Comparison of ENCODE assay signal across 27 mouse cellular contexts in the genomic region with DNA sequence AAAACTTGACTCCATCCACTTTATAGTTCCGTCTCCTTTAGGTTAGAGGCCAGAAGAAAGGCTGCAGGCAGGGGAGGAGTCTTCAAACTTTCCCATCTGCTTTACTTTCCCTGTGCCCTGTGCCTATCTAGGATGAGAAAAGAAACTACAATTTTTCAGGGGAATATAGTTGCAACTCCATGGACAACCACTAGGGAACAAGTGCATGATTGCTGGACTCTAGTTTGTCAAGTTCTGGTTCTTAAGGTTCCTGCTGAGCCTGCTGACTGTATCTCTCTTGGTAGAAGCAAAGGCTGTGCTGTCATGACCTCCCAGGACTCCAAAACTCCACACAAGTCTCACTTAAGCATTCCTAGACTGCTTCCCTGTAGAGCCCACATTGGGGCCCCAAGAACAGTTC.
DNase-seq lines count a peak whose midpoint lies in the region; ATAC-seq and TF ChIP-seq lines count a peak whose summit lies in the region.
"Had no signal": no experiment of that assay in that cellular context is flagged by ENCODE, and none has a peak within 500 bp of the region (broad histone marks: within the 10 kb centered on the region; RNA-seq: fewer than 3 reads in every experiment).

No protein-coding gene starts in this region.

- H3K4me2 ChIP-seq in forebrain, embryonic 16.5 days (ENCODE audit: low read length), result no peak overlapping the region
- H3K4me2 ChIP-seq: embryonic facial prominence, embryonic 15.5 days; heart, embryonic 13.5 days; limb, embryonic 12.5 days; liver, embryonic 13.5 days had no signal

- intact Hi-C loops in gastrocnemius, adult 2 months (cut with DNase I), result no loop called here
- intact Hi-C loops in gastrocnemius, postnatal 14 days (cut with DNase I; ENCODE audit: low total_unique reads), result no loop called here

- TF ChIP-seq CTCF in gastrocnemius, adult 2 months (IDR thresholded peaks at IDR 0.05), result peak; percentile 17; the same call in 1 of the 2 replicates
- TF ChIP-seq CTCF in layer of hippocampus, adult 2 months (conservative IDR thresholded peaks at IDR 0.05), result peak; percentile 68

- H3K9me3 ChIP-seq in forebrain, embryonic 16.5 days (ENCODE audit: control insufficient read depth, low read length), result no peaks in the 10 kb centered on the region
- H3K9me3 ChIP-seq: embryonic facial prominence, embryonic 15.5 days; forebrain, embryonic 10.5 days; heart, embryonic 13.5 days; limb, embryonic 12.5 days; liver, embryonic 13.5 days had no signal

- no peak for DNase-seq in gastrocnemius, adult 2 months
- no peak for DNase-seq in gastrocnemius, postnatal 14 days
- no peak for DNase-seq in layer of hippocampus, adult 2 months (ENCODE audit: low spot score in 2 of 2)
- no peak for DNase-seq in layer of hippocampus, postnatal 14 days (ENCODE audit: low spot score in 2 of 2)
- DNase-seq in 3T3-L1 (ENCODE audit: low read depth, low spot score) (peak; percentile 36), R1 (ENCODE audit: low read depth, low spot score) (peak; percentile 23)
- DNase-seq: adrenal gland, postnatal 14 days; cerebellum, adult 11 months; cerebellum, postnatal 25 days; embryo, embryonic 11 days; heart, postnatal 36 days; kidney, adult 9 months; kidney, postnatal 36 days; layer of hippocampus, adult 9-11 months; liver, embryonic 13.5 days; lung, postnatal 10 days; midbrain, embryonic 14.5 days; right cerebral cortex, adult 18-20 months; thymus, postnatal 36 days had no signal

- no peaks in the 10 kb centered on the region for H3K36me3 ChIP-seq in forebrain, embryonic 16.5 days (ENCODE audit: control insufficient read depth, insufficient read depth)
- H3K36me3 ChIP-seq: embryonic facial prominence, embryonic 15.5 days; forebrain, embryonic 10.5 days; heart, embryonic 13.5 days; limb, embryonic 12.5 days; liver, embryonic 13.5 days had no signal

- H3K27ac ChIP-seq in gastrocnemius, adult 2 months, result no peak overlapping the region
- H3K27ac ChIP-seq in layer of hippocampus, adult 2 months, result no peak overlapping the region
- H3K27ac ChIP-seq in forebrain, embryonic 16.5 days (ENCODE audit: low read length), result no peak overlapping the region
- H3K27ac ChIP-seq: embryonic facial prominence, embryonic 15.5 days; forebrain, embryonic 10.5 days; heart, embryonic 13.5 days; limb, embryonic 12.5 days; liver, embryonic 13.5 days had no signal

- 88% methylated on average over 1 of the region's 1 CpGs for WGBS in forebrain, embryonic 16.5 days

- H3K27me3 ChIP-seq in forebrain, embryonic 16.5 days (replicated peaks; ENCODE audit: control insufficient read depth, insufficient read depth, low read length), result no peaks in the 10 kb centered on the region
- H3K27me3 ChIP-seq: embryonic facial prominence, embryonic 15.5 days; heart, embryonic 13.5 days; limb, embryonic 12.5 days; liver, embryonic 13.5 days had no signal

- H3K4me1 ChIP-seq in forebrain, embryonic 16.5 days (replicated peaks; ENCODE audit: control insufficient read depth, insufficient read depth, low read length), result peaks cover 2% of the 10 kb centered on the region; the same call in 1 of the 2 replicates
- H3K4me1 ChIP-seq: embryonic facial prominence, embryonic 15.5 days; forebrain, embryonic 10.5 days; heart, embryonic 13.5 days; liver, embryonic 13.5 days had no signal

- no peak overlapping the region for H3K4me3 ChIP-seq in gastrocnemius, adult 2 months
- no peak overlapping the region for H3K4me3 ChIP-seq in layer of hippocampus, adult 2 months
- H3K4me3 ChIP-seq in forebrain, embryonic 16.5 days (replicated peaks; ENCODE audit: low read length), result no peak overlapping the region
- H3K4me3 ChIP-seq: embryonic facial prominence, embryonic 15.5 days; forebrain, embryonic 10.5 days; heart, embryonic 13.5 days; limb, embryonic 12.5 days; liver, embryonic 13.5 days had no signal

- H3K9ac ChIP-seq in forebrain, embryonic 16.5 days (replicated peaks; ENCODE audit: low read depth, low read length), result no peak overlapping the region
- H3K9ac ChIP-seq: embryonic facial prominence, embryonic 15.5 days; heart, embryonic 13.5 days; limb, embryonic 12.5 days; liver, embryonic 13.5 days had no signal

- ATAC-seq in forebrain, embryonic 16.5 days, result no peak
- no peak for ATAC-seq in erythroblast, adult 5-6 weeks (replicated peaks; ENCODE audit: low FRiP score, poor library complexity, severe bottlenecking)
- ATAC-seq: activated CD4-positive, CD25-positive, alpha-beta regulatory T cell, adult 4 months; CD4-positive, CD25-positive, alpha-beta regulatory T cell, adult 4 months had no signal

Comparison
In these comparisons a context has a peak if more than half of its experiments do, and no peak if none do; other contexts are left out.
1. DNase-seq: peak in 3T3-L1 (single experiment) and R1 (single experiment); none in gastrocnemius, adult 2 months (single experiment), gastrocnemius, postnatal 14 days (single experiment), layer of hippocampus, adult 2 months (0 of 2) and layer of hippocampus, postnatal 14 days (0 of 2).